Mouse (Mus musculus): ENCODE results near the gene Mapk8ip2. TPM values are rescaled to one million over a fixed set of nuclear protein-coding genes. Genes with fewer than 3 reads are reported as not detected.

The Mapk8ip2 gene
- total RNA-seq, 2 experiments from 2014 or later, result 0.19 to 0.34 TPM

DNA sequence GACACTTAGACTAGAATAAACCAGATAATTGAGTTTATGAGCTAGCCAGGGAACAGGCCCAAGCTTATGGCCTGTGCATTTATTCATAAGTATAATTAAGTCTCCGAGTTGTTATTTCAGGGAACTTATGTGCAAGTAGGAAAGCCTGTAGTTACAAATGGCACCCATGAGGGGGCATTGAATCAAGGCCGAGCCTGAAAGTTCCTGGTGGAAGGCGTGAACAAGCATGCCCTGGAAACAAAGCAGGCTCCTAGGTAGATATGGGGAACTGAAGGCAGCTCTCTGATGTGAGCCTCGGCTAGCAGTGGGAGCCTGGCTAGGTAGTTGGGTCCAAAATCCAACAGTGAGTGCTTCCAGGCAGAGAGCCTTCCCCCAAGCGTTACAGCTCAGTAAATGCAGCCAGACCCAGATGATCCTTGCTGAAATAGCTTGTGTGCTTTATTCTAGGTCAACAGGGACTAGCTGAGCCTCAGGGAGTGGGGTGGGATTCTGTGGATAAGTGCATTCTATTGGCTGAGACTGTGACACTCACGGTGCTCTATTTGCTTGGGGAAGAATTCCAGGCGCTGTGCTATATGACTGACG lies 11.1 kb upstream of the Mapk8ip2 start:
- no peak for ATAC-seq (replicated peaks; ENCODE audit: low FRiP score, poor library complexity, severe bottlenecking)

DNA sequence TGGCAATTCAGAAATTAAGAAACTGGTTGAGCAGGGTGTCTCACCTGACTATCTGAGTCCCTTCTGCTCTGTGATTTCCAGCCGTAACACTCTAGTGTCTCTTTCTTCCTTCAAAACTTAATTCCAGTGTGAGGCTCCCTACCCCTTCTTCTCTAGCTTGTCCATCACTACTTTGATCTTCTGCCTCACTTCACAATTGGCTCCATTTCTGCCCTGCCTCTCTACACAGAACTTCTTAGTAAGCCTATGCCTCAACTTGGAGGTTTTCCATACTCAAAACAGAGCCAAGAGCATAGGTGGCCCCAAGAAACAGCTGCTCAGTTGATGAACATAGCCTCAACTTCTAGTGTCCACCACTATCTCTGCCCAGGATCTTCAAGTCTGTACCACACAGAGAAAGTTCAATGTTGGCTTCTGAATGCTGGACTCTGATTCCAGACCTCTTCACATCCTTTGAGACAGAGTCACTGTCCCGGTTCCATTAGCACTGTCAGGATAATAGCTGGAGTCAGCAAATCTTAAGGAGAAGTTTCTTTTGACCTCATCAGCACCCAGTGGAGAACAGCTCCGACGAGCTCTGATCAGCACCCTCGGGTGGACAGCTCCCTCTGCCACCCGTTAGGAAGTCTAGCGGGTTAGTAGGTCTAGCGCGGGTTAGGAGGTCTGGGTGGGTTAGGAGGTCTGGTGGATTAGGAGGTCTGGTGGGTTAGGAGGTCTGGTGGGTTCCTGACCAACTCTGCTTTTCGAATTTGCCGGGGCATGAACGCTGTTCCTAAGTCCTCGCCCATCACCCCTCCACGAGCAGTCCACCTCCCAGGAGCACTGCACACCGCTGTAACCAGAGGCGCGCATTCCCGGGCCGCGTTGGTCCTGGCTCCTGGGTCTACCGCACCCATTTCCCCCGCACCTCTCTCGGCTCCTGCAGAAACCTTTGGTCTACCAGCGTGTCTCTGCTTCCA lies 528 bp upstream of the Mapk8ip2 start:
- ATAC-seq (replicated peaks; ENCODE audit: low FRiP score, poor library complexity, severe bottlenecking), result no peak

DNA sequence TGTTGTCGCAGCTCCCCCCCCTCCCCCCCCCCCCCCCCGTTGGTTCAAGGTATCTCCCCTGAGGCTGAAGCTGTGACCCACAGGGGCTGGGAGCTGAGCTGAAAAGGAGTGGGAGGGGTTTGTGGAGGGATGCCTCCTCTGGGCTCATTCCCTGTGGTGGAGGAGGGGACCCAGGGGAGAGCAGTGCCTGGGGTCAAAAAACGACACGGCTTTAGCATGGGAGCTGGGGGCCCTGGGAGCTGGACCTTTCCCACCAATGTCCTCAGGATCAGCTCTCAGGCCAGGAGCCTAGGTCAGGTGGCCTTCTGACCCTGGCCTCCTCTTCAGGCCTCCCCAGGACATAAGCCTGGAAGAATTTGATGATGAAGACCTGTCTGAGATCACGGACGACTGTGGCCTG lies 1.1 kb downstream of the Mapk8ip2 start:
- ATAC-seq (replicated peaks; ENCODE audit: low FRiP score, poor library complexity, severe bottlenecking), result no peak

GRCm38 (mm10) chr15:89455642-89456041 lies 1.9 kb downstream of the Mapk8ip2 start:
- no peak for ATAC-seq (replicated peaks; ENCODE audit: low FRiP score, poor library complexity, severe bottlenecking)

DNA sequence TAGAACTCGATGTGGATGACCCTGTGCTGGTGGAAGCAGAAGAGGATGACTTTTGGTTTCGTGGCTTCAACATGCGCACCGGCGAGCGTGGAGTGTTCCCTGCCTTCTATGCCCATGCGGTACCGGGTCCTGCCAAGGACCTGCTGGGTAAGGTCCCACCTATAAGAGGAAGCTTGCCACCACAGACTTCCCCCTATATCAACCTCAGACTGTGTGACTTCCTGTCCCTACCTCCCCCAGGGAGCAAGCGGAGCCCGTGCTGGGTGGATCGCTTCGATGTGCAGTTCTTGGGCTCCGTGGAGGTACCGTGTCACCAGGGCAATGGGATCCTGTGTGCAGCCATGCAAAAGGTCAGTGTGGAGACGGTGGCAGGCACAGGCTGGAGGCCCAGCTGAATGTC lies 5.2 kb downstream of the Mapk8ip2 start:
- no peak for ATAC-seq (replicated peaks; ENCODE audit: low FRiP score, poor library complexity, severe bottlenecking)

DNA sequence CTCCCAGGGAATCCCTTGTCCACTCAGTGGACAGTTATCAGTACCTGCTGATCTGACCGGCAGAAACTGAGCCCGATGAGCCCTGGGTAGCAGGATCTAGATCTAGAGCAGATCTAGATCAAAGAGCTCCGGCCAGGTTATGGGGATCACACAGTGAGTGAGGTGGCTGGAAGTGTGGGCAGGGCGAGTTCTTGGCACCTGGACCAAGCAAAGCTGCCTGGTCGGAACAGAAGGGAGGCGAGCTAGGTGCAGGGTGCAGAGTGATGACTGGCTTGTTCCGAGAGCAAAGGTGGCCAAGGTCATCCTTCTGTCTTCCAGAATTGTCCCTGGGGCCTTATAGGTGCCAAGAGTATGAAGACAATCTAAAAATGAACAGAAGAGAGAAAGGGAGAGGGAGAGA lies 6.1 kb downstream of the Mapk8ip2 start:
- ATAC-seq (replicated peaks; ENCODE audit: low FRiP score, poor library complexity, severe bottlenecking), result no peak

DNA sequence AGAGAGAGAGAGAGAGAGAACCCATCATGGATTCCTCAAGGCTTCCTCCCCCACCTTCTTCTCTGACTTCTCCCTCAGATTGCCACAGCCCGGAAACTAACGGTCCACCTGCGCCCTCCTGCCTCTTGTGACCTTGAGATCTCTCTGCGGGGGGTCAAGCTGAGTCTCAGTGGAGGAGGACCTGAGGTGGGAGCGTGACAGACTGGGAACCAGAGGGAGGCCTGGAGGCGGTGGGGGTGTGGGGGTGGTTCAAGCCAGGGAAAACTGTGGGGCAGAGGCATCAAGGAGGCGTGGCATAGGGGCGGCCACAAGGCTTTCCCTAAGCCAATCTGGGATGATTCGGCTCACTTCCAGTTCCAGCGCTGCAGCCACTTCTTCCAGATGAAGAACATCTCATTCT lies 6.6 kb downstream of the Mapk8ip2 start:
- no peak for ATAC-seq (replicated peaks; ENCODE audit: low FRiP score, poor library complexity, severe bottlenecking)

- ATAC-seq (replicated peaks; ENCODE audit: low FRiP score, poor library complexity, severe bottlenecking), result no peak
Observed at GRCm38 (mm10) chr15:89461321-89461720, 7.6 kb downstream of the Mapk8ip2 start.

- ATAC-seq (replicated peaks; ENCODE audit: low FRiP score, poor library complexity, severe bottlenecking), result no peak
Observed at GRCm38 (mm10) chr15:89462176-89462575, 8.5 kb downstream of the Mapk8ip2 start.

DNA sequence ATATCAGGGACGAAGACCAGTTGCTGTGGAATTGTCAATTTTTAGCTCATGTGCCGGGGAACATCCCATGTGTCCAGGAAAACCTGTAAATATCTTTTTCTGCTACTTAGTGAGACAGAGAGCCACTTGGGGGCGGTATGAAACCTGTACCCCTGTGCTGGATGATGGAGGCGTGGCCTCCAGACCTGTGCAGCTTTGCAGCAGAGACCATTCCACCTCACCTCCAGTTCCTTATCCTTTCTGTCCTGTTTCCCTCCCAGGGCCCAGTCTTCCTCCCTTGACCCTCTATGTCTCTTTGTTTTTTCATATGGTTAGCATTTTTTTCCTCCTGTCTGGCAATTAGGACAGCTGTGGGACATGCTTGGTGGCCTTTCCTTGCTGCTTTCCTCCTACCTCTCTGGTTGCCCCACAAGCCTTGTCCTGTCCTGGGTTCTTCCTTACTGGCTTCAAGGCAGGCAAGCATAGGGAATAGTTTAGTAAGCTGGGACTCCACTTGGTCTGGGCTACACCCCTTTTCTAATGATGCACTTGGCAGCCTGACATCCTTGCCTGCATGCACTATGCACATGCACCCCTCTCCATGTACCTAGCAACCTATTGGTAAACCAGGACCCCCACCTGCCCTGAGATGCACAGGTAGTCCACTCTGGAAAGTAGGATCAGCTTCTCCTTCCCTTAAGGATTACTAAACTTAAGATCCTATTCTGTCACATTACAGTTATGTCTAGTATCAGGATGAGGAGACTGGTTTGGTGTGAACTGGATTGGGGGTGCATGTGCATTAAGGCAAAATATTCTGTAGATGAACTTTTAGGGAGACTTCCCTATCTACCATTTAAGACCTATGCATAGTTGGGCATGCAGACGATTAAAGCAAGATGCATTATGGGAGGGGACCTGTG lies 9.9 kb downstream of the Mapk8ip2 start:
- no peak for ATAC-seq (replicated peaks; ENCODE audit: low FRiP score, poor library complexity, severe bottlenecking)

GRCm38 (mm10) chr15:89465052-89465451 lies 11.3 kb downstream of the Mapk8ip2 start:
- no peak for ATAC-seq (replicated peaks; ENCODE audit: low FRiP score, poor library complexity, severe bottlenecking)

DNA sequence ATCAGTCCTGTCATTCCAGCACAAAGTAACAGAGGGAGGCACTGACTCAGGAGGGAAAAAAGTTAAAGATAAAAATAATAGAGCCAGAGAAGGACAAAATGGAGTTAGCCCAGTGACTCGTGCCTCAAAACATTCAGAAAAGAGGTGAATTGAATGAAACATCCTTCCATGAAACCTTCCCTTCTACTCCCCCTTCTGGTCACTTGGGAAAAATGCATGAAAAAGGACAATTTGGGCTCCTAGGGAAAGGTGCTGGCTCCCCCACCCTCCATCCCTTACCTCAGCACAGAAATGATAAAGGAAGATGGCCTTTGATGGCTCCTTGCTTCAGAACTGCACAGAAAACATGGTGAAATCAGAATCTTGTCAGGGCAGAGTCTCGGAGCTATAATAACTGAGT lies 14.9 kb downstream of the Mapk8ip2 start:
- no peak for ATAC-seq (replicated peaks; ENCODE audit: low FRiP score, poor library complexity, severe bottlenecking)

- no peak for ATAC-seq (replicated peaks; ENCODE audit: low FRiP score, poor library complexity, severe bottlenecking)
Observed at GRCm38 (mm10) chr15:89471476-89471875, 17.8 kb downstream of the Mapk8ip2 start.

GRCm38 (mm10) chr15:89473370-89473769 lies 19.7 kb downstream of the Mapk8ip2 start:
- no peak for ATAC-seq (replicated peaks; ENCODE audit: low FRiP score, poor library complexity, severe bottlenecking)

GRCm38 (mm10) chr15:89473921-89474320 lies 20.2 kb downstream of the Mapk8ip2 start:
- ATAC-seq (replicated peaks; ENCODE audit: low FRiP score, poor library complexity, severe bottlenecking), result no peak

- no peak for ATAC-seq (replicated peaks; ENCODE audit: low FRiP score, poor library complexity, severe bottlenecking)
Observed at GRCm38 (mm10) chr15:89474596-89475292, 21.0 kb downstream of the Mapk8ip2 start.

DNA sequence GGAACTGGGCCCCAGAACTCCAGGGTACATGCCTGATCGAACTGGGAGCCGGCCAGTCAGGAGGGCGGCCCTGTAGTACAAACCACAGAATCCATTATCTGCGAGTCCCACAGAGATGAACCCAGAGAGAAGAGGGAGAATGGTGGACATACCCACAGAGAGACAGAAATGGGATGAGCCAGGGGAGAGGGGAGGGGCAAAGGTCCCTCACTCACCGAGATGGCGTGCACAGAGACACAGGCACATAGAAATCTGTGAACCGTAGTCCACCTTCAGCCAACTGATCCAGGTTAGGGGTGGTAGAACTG lies 21.5 kb downstream of the Mapk8ip2 start:
- ATAC-seq (replicated peaks; ENCODE audit: low FRiP score, poor library complexity, severe bottlenecking), result no peak

DNA sequence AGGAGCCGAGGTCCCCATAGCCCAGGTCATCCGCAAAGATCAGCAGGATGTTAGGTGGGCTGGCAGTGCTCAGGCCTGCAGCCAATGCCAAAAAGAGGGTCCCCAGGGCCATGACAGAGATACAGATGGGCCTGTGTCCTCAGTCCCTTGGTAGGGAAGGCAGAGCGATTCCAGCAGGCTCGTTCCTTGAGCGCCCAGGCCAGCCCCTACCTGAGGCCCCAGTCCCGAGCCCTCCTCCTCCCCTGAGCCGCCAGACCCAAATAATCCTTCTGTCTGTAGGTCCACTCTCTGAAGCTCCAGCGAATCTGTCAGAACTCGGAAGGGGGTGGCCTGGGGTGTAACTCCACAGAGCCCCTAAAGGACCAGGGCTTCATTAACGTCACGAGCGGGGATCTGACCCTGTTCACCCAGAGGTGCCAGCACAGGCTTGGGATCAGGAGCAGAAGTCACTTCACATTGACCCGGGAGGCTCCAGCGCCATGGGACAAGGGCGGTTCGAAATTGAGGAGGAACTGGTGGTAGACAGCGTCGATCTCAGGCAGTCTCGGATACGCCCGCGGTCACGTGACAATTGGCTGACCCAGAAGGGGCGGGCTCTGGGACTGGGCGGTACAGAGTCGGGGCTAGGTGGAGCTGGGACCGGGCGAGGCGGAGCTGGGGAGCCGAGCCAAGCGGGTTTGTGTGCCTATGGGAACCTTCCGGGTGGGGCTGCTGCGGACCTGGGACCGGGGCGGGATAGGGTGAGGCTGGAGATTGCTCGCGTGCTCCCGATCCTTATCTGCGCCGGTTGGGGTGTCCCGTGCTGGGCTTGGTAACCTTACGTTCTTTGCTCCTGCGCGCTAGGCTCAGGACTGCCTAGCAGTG lies 22.1 kb downstream of the Mapk8ip2 start:
- ATAC-seq (replicated peaks; ENCODE audit: low FRiP score, poor library complexity, severe bottlenecking), result peak; percentile 92

DNA sequence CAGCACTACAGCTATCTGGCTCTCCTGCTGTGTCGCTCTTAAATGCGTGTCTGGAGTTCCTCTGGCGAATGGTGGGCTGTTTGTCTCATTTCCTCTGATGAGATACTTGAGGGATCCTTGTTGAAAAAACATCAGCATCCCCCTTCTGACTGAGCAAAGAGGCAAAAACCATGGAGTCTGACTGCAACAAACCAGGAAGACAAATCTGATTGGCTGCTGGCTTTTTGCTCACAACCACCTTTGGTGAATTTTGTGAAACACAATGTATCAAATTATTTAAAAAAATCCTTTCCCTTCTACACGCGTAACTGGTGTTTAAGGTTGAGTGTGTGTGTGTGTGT lies 22.7 kb downstream of the Mapk8ip2 start:
- ATAC-seq (replicated peaks; ENCODE audit: low FRiP score, poor library complexity, severe bottlenecking), result no peak
